Mouse (Mus musculus) gastrocnemius, postnatal 10 days (tissue): ENCODE data around the gene Hc. TPM values are rescaled to one million over a fixed set of nuclear protein-coding genes. Genes with fewer than 3 reads are reported as not detected.

ENCODE experiments used
- DNase-seq: peaks from one replicate; pipeline ENCODE4 v3.0.0; 2021; ENCODE audit warnings: mixed read lengths
- total RNA-seq, 2 experiments: library from RNA; stranded (reverse); gene quantifications; 2 replicates each; pipeline ENCODE4 v1.2.3; 2021

The Hc gene
- total RNA-seq, 2 experiments from 2014 or later, result 0.18 TPM; not detected in 1

- no peak for DNase-seq
Observed at GRCm38 (mm10) chr2:34976945-34977658, 84.1 kb downstream of the Hc start.

- no peak for DNase-seq
Observed at GRCm38 (mm10) chr2:34976447-34976846, 84.8 kb downstream of the Hc start.

GRCm38 (mm10) chr2:34973087-34973486, 88.2 kb downstream of the Hc start:
- no peak for DNase-seq

- DNase-seq, result no peak
Observed at GRCm38 (mm10) chr2:34971080-34971888, 90.0 kb downstream of the Hc start.

- peak; percentile 92 for DNase-seq
Observed at GRCm38 (mm10) chr2:34970092-34970750, 91.0 kb downstream of the Hc start.

- DNase-seq, result no peak
Observed at GRCm38 (mm10) chr2:34969166-34969565, 92.1 kb downstream of the Hc start.

GRCm38 (mm10) chr2:34966243-34966934, 94.8 kb downstream of the Hc start:
- DNase-seq, result no peak

- no peak for DNase-seq
Observed at GRCm38 (mm10) chr2:34965806-34966205, 95.4 kb downstream of the Hc start.

GRCm38 (mm10) chr2:34965293-34965692, 95.9 kb downstream of the Hc start:
- DNase-seq, result no peak

GRCm38 (mm10) chr2:34964651-34965050, 96.6 kb downstream of the Hc start:
- DNase-seq, result no peak

- no peak for DNase-seq
Observed at GRCm38 (mm10) chr2:34964230-34964629, 97.0 kb downstream of the Hc start.

GRCm38 (mm10) chr2:34963371-34963956, 97.8 kb downstream of the Hc start:
- no peak for DNase-seq

- no peak for DNase-seq
Observed at GRCm38 (mm10) chr2:34962893-34963292, 98.3 kb downstream of the Hc start.

- no peak for DNase-seq
Observed at GRCm38 (mm10) chr2:34962211-34962610, 99.0 kb downstream of the Hc start.

- peak; percentile 44 for DNase-seq
Observed at GRCm38 (mm10) chr2:34961481-34962036, 99.7 kb downstream of the Hc start, which contains the start of gene Traf1. Gene Traf1 (minus strand): TSS chr2:34961772.

- DNase-seq, result no peak
Observed at GRCm38 (mm10) chr2:34960966-34961365, 100.3 kb downstream of the Hc start.

GRCm38 (mm10) chr2:34960466-34960865, 100.8 kb downstream of the Hc start:
- no peak for DNase-seq

GRCm38 (mm10) chr2:34958582-34958981, 102.7 kb downstream of the Hc start:
- no peak for DNase-seq

- DNase-seq, result no peak
Observed at GRCm38 (mm10) chr2:34958036-34958435, 103.2 kb downstream of the Hc start.

- DNase-seq, result no peak
Observed at GRCm38 (mm10) chr2:34957405-34957804, 103.8 kb downstream of the Hc start.

- DNase-seq, result no peak
Observed at GRCm38 (mm10) chr2:34956941-34957340, 104.3 kb downstream of the Hc start.

- DNase-seq, result no peak
Observed at GRCm38 (mm10) chr2:34954344-34954743, 106.9 kb downstream of the Hc start.
